Mouse (Mus musculus): Measurements from ENCODE around the gene Scn10a.

- TF ChIP-seq CTCF (IDR thresholded peaks at IDR 0.05) = no peak
- no peak for TF ChIP-seq EP300 (IDR thresholded peaks at IDR 0.05)
These were observed 148.5 kb downstream of the Scn10a start for GRCm38 (mm10) chr9:119570652-119571051.
